14 mouse cellular contexts compared by ENCODE assay signal in genomic region chr2:170730781-170731180, GRCm38 (mm10). TPM values are rescaled to one million over a fixed set of nuclear protein-coding genes. Genes with fewer than 3 reads are reported as not detected.
DNase-seq lines count a peak whose midpoint lies in the region; ATAC-seq and TF ChIP-seq lines count a peak whose summit lies in the region.
"Had no signal": no experiment of that assay in that cellular context is flagged by ENCODE, and none has a peak within 500 bp of the region (broad histone marks: within the 10 kb centered on the region; RNA-seq: fewer than 3 reads in every experiment).

No protein-coding gene starts in this region.

- peak; percentile 44 for DNase-seq in cerebellum, adult 9-11 months
- DNase-seq in cerebellum, adult 11 months = no peak
- DNase-seq in hindbrain, embryonic 10.5 days (ENCODE audit: low spot score) = no peak
- no peak for DNase-seq in midbrain, embryonic 14.5 days
- no peak for DNase-seq in thymus, adult 18-20 months
- no peak for DNase-seq in adrenal gland, postnatal 10 days
- DNase-seq in natural killer cell, adult 2 months (ENCODE audit: low spot score in 2 of 2) = no peak
- DNase-seq: adrenal gland, postnatal 36 days; heart, adult 2 months; lung, adult 2 months had no signal

- peak overlapping the region; percentile 84 for H3K4me2 ChIP-seq in midbrain, embryonic 14.5 days (ENCODE audit: low read length)

- H3K4me3 ChIP-seq in cortical plate, adult 2 months (ENCODE audit: insufficient read depth, low read length) = peak overlapping the region; percentile 93; the same call in 1 of the 2 replicates
- peak overlapping the region; percentile 66 for H3K4me3 ChIP-seq in hindbrain, embryonic 10.5 days
- peak overlapping the region; percentile 58; the same call in 1 of the 2 replicates for H3K4me3 ChIP-seq in midbrain, embryonic 14.5 days (replicated peaks; ENCODE audit: low read depth, low read length)
- H3K4me3 ChIP-seq: myocyte had no signal

- peak overlapping the region; percentile 74; the same call in 1 of the 2 replicates for H3K9ac ChIP-seq in midbrain, embryonic 14.5 days (replicated peaks; ENCODE audit: low read length)

- no peak for TF ChIP-seq POLR2A in cortical plate, adult 2 months (IDR thresholded peaks at IDR 0.05; ENCODE audit: extremely low read depth, insufficient read depth, low read length)

- no peak for ATAC-seq in midbrain, embryonic 14.5 days (ENCODE audit: low FRiP score, low TSS enrichment)
- ATAC-seq: inflammation-experienced regulatory T-cells, adult 6 months; Patski had no signal

- peaks cover 9% of the 10 kb centered on the region for H3K4me1 ChIP-seq in cortical plate, adult 2 months (ENCODE audit: control insufficient read depth, insufficient read depth, low read length)
- H3K4me1 ChIP-seq in hindbrain, embryonic 10.5 days (replicated peaks) = peaks cover 32% of the 10 kb centered on the region
- peaks cover 34% of the 10 kb centered on the region for H3K4me1 ChIP-seq in midbrain, embryonic 14.5 days (ENCODE audit: control insufficient read depth, insufficient read depth, low read length)

- H3K9me3 ChIP-seq in hindbrain, embryonic 10.5 days = no peaks in the 10 kb centered on the region
- no peaks in the 10 kb centered on the region for H3K9me3 ChIP-seq in midbrain, embryonic 14.5 days (ENCODE audit: control insufficient read depth, low read length)

- 64% methylated on average over 13 of the region's 13 CpGs for WGBS in hindbrain, embryonic 10.5 days
- WGBS in midbrain, embryonic 14.5 days = 75% methylated on average over 13 of the region's 13 CpGs

- H3K27ac ChIP-seq in cortical plate, adult 2 months (ENCODE audit: insufficient read depth, low read length) = no peak overlapping the region
- H3K27ac ChIP-seq in hindbrain, embryonic 10.5 days = peak overlapping the region; percentile 87
- H3K27ac ChIP-seq in midbrain, embryonic 14.5 days (replicated peaks; ENCODE audit: low read depth, low read length) = peak overlapping the region; percentile 87; the same call in 1 of the 2 replicates
- H3K27ac ChIP-seq: heart, adult 2 months had no signal

- H3K27me3 ChIP-seq in hindbrain, embryonic 10.5 days (ENCODE audit: insufficient read depth, poor library complexity, severe bottlenecking) = peaks cover 30% of the 10 kb centered on the region
- no peaks in the 10 kb centered on the region for H3K27me3 ChIP-seq in midbrain, embryonic 14.5 days (ENCODE audit: control insufficient read depth, insufficient read depth, low read length)
- H3K27me3 ChIP-seq: Patski had no signal

- TF ChIP-seq CTCF in cortical plate, adult 2 months (IDR thresholded peaks at IDR 0.05; ENCODE audit: extremely low read depth, insufficient read depth, low read length) = no peak

- H3K36me3 ChIP-seq in hindbrain, embryonic 10.5 days = no peaks in the 10 kb centered on the region
- no peaks in the 10 kb centered on the region for H3K36me3 ChIP-seq in midbrain, embryonic 14.5 days (ENCODE audit: control insufficient read depth, insufficient read depth, low read length)

RNA-seq across cellular contexts. Expression of gene Dok5, which starts 0.8 kb away (rescaled TPM):
- polyA plus RNA-seq in cortical plate, adult 2 months (2012; rRNA removed) = 32.0 and 32.9 TPM in 2 replicates
- 8.5 and 12.7 TPM in 2 replicates for polyA plus RNA-seq in hindbrain, embryonic 10.5 days (2016; fragmentation: Nextera tagmentation; extraction: Ambion mirVana)
- polyA plus RNA-seq in midbrain, embryonic 14.5 days (2014; fragmentation: Nextera tagmentation; extraction: Ambion mirVana) = 31.5 and 43.0 TPM in 2 replicates
- total RNA-seq in adrenal gland, postnatal 10 days (2021) = 1 to 10 TPM; 1.1 to 2.5 TPM
- polyA plus RNA-seq: inflammation-experienced regulatory T-cells, adult 6 months; Patski had no signal
